Mouse (Mus musculus): Measurements from ENCODE around the gene Ccdc158. TPM values are rescaled to one million over a fixed set of nuclear protein-coding genes. Genes with fewer than 3 reads are reported as not detected.

Gene Ccdc158
- polyA plus RNA-seq, 1 experiment: 0.28 TPM

GRCm38 (mm10) chr5:92675574-92675920, 476 bp upstream of the Ccdc158 start:
- DNase-seq: no peak
- no peaks in the 10 kb centered on the region for H3K36me3 ChIP-seq (ENCODE audit: control insufficient read depth, insufficient read depth, low read length)
- peak overlapping the region; percentile 21 for H3K4me3 ChIP-seq (ENCODE audit: insufficient read depth, low read depth, low read length)
- H3K27me3 ChIP-seq (replicated peaks; ENCODE audit: control insufficient read depth, insufficient read depth, low read length): no peaks in the 10 kb centered on the region
- H3K27ac ChIP-seq (ENCODE audit: insufficient read depth, low read depth, low read length): no peak overlapping the region
- 2% methylated on average over 9 of the region's 9 CpGs for WGBS
- TF ChIP-seq CTCF (conservative IDR thresholded peaks at IDR 0.05; ENCODE audit: insufficient read depth, insufficient read length, low read depth, low read length) (no peak), POLR2A (IDR thresholded peaks at IDR 0.05; ENCODE audit: low read depth, low read length) (no peak)
- H3K4me1 ChIP-seq (ENCODE audit: control insufficient read depth, insufficient read depth, low read length): no peaks in the 10 kb centered on the region

GRCm38 (mm10) chr5:92666860-92667259, 8.2 kb downstream of the Ccdc158 start:
- WGBS: 78% methylated on average over 5 of the region's 5 CpGs
- TF ChIP-seq POLR2A (IDR thresholded peaks at IDR 0.05; ENCODE audit: low read depth, low read length) (no peak), CTCF (conservative IDR thresholded peaks at IDR 0.05; ENCODE audit: insufficient read depth, insufficient read length, low read depth, low read length) (no peak)
- Histone ChIP-seq H3K27me3 (replicated peaks; ENCODE audit: control insufficient read depth, insufficient read depth, low read length) (no peaks in the 10 kb centered on the region), H3K4me3 (ENCODE audit: insufficient read depth, low read depth, low read length) (no peak overlapping the region), H3K27ac (ENCODE audit: insufficient read depth, low read depth, low read length) (no peak overlapping the region), H3K4me1 (ENCODE audit: control insufficient read depth, insufficient read depth, low read length) (no peaks in the 10 kb centered on the region), H3K36me3 (ENCODE audit: control insufficient read depth, insufficient read depth, low read length) (no peaks in the 10 kb centered on the region)
- DNase-seq: no peak

- no peaks in the 10 kb centered on the region for H3K36me3 ChIP-seq (ENCODE audit: control insufficient read depth, insufficient read depth, low read length)
- no peak; the same call in 1 of the 2 replicates for TF ChIP-seq CTCF (conservative IDR thresholded peaks at IDR 0.05; ENCODE audit: insufficient read depth, insufficient read length, low read depth, low read length)
- no peak for TF ChIP-seq POLR2A (IDR thresholded peaks at IDR 0.05; ENCODE audit: low read depth, low read length)
- no peaks in the 10 kb centered on the region for H3K4me1 ChIP-seq (ENCODE audit: control insufficient read depth, insufficient read depth, low read length)
- WGBS: 82% methylated on average over 2 of the region's 2 CpGs
- no peak for DNase-seq
- H3K27me3 ChIP-seq (replicated peaks; ENCODE audit: control insufficient read depth, insufficient read depth, low read length): no peaks in the 10 kb centered on the region
- no peak overlapping the region for H3K27ac ChIP-seq (ENCODE audit: insufficient read depth, low read depth, low read length)
- no peak overlapping the region for H3K4me3 ChIP-seq (ENCODE audit: insufficient read depth, low read depth, low read length)
Measured at GRCm38 (mm10) chr5:92664321-92664720, 10.8 kb downstream of the Ccdc158 start.

- no peaks in the 10 kb centered on the region for H3K4me1 ChIP-seq (ENCODE audit: control insufficient read depth, insufficient read depth, low read length)
- no peaks in the 10 kb centered on the region for H3K27me3 ChIP-seq (replicated peaks; ENCODE audit: control insufficient read depth, insufficient read depth, low read length)
- no peak overlapping the region for H3K4me3 ChIP-seq (ENCODE audit: insufficient read depth, low read depth, low read length)
- no peaks in the 10 kb centered on the region for H3K36me3 ChIP-seq (ENCODE audit: control insufficient read depth, insufficient read depth, low read length)
- no peak overlapping the region for H3K27ac ChIP-seq (ENCODE audit: insufficient read depth, low read depth, low read length)
- TF ChIP-seq POLR2A (IDR thresholded peaks at IDR 0.05; ENCODE audit: low read depth, low read length): no peak
- peak; percentile 97 for TF ChIP-seq CTCF (conservative IDR thresholded peaks at IDR 0.05; ENCODE audit: insufficient read depth, insufficient read length, low read depth, low read length)
- DNase-seq: peak; percentile 71
- 2% methylated on average over 1 of the region's 1 CpGs for WGBS
Measured at GRCm38 (mm10) chr5:92656256-92656655, 18.8 kb downstream of the Ccdc158 start.

GRCm38 (mm10) chr5:92640861-92641260, 34.2 kb downstream of the Ccdc158 start:
- 68% methylated on average over 3 of the region's 3 CpGs for WGBS
- Histone ChIP-seq H3K27me3 (replicated peaks; ENCODE audit: control insufficient read depth, insufficient read depth, low read length) (no peaks in the 10 kb centered on the region), H3K4me3 (ENCODE audit: insufficient read depth, low read depth, low read length) (no peak overlapping the region), H3K27ac (ENCODE audit: insufficient read depth, low read depth, low read length) (no peak overlapping the region), H3K36me3 (ENCODE audit: control insufficient read depth, insufficient read depth, low read length) (no peaks in the 10 kb centered on the region), H3K4me1 (ENCODE audit: control insufficient read depth, insufficient read depth, low read length) (no peaks in the 10 kb centered on the region)
- TF ChIP-seq CTCF (conservative IDR thresholded peaks at IDR 0.05; ENCODE audit: insufficient read depth, insufficient read length, low read depth, low read length): no peak
- peak; percentile 61 for DNase-seq

GRCm38 (mm10) chr5:92635891-92636290, 39.2 kb downstream of the Ccdc158 start:
- no peak for DNase-seq
- no peaks in the 10 kb centered on the region for H3K27me3 ChIP-seq (replicated peaks; ENCODE audit: control insufficient read depth, insufficient read depth, low read length)
- no peak for TF ChIP-seq POLR2A (IDR thresholded peaks at IDR 0.05; ENCODE audit: low read depth, low read length)
- H3K27ac ChIP-seq (ENCODE audit: insufficient read depth, low read depth, low read length): no peak overlapping the region
- H3K4me1 ChIP-seq (ENCODE audit: control insufficient read depth, insufficient read depth, low read length): no peaks in the 10 kb centered on the region
- 78% methylated on average over 5 of the region's 5 CpGs for WGBS
- no peaks in the 10 kb centered on the region for H3K36me3 ChIP-seq (ENCODE audit: control insufficient read depth, insufficient read depth, low read length)
- H3K4me3 ChIP-seq (ENCODE audit: insufficient read depth, low read depth, low read length): no peak overlapping the region

GRCm38 (mm10) chr5:92634916-92635315, 40.2 kb downstream of the Ccdc158 start:
- H3K27me3 ChIP-seq (replicated peaks; ENCODE audit: control insufficient read depth, insufficient read depth, low read length): no peaks in the 10 kb centered on the region

GRCm38 (mm10) chr5:92633526-92633925, 41.5 kb downstream of the Ccdc158 start:
- Histone ChIP-seq H3K4me3 (ENCODE audit: insufficient read depth, low read depth, low read length) (no peak overlapping the region), H3K27me3 (replicated peaks; ENCODE audit: control insufficient read depth, insufficient read depth, low read length) (no peaks in the 10 kb centered on the region), H3K27ac (ENCODE audit: insufficient read depth, low read depth, low read length) (no peak overlapping the region), H3K36me3 (ENCODE audit: control insufficient read depth, insufficient read depth, low read length) (no peaks in the 10 kb centered on the region), H3K4me1 (ENCODE audit: control insufficient read depth, insufficient read depth, low read length) (no peaks in the 10 kb centered on the region)
- 69% methylated on average over 4 of the region's 4 CpGs for WGBS
- TF ChIP-seq POLR2A (IDR thresholded peaks at IDR 0.05; ENCODE audit: low read depth, low read length) (no peak), CTCF (conservative IDR thresholded peaks at IDR 0.05; ENCODE audit: insufficient read depth, insufficient read length, low read depth, low read length) (no peak)
- DNase-seq: no peak

More at GRCm38 (mm10) chr5:92634916-92635315, 40.2 kb downstream of the Ccdc158 start:
- no peak overlapping the region for H3K27ac ChIP-seq (ENCODE audit: insufficient read depth, low read depth, low read length)
- H3K36me3 ChIP-seq (ENCODE audit: control insufficient read depth, insufficient read depth, low read length): no peaks in the 10 kb centered on the region
- DNase-seq: no peak
- no peak for TF ChIP-seq CTCF (conservative IDR thresholded peaks at IDR 0.05; ENCODE audit: insufficient read depth, insufficient read length, low read depth, low read length)
- no peak for TF ChIP-seq POLR2A (IDR thresholded peaks at IDR 0.05; ENCODE audit: low read depth, low read length)
- H3K4me1 ChIP-seq (ENCODE audit: control insufficient read depth, insufficient read depth, low read length): no peaks in the 10 kb centered on the region
- H3K4me3 ChIP-seq (ENCODE audit: insufficient read depth, low read depth, low read length): no peak overlapping the region
- WGBS: 56% methylated on average over 3 of the region's 3 CpGs

All from kidney, adult 2 months (tissue).